Mouse (Mus musculus): ENCODE data around the gene D430041D05Rik. TPM values are rescaled to one million over a fixed set of nuclear protein-coding genes. Genes with fewer than 3 reads are reported as not detected.

The D430041D05Rik gene
- polyA plus RNA-seq, 1 experiment from 2014 or later = 2.5 TPM

GRCm38 (mm10) chr2:104377990-104378389, 32.8 kb downstream of the D430041D05Rik start:
- Histone ChIP-seq H3K27me3 (ENCODE audit: control insufficient read depth, insufficient read depth, low read length) (no peaks in the 10 kb centered on the region), H3K9me3 (ENCODE audit: control insufficient read depth, low read length) (no peaks in the 10 kb centered on the region), H3K4me2 (ENCODE audit: low read depth, low read length, severe bottlenecking) (no peak overlapping the region), H3K27ac (ENCODE audit: low read depth, low read length) (no peak overlapping the region), H3K36me3 (ENCODE audit: control insufficient read depth, insufficient read depth, low read length) (no peaks in the 10 kb centered on the region), H3K9ac (ENCODE audit: low read length) (no peak overlapping the region), H3K4me3 (ENCODE audit: low read depth, low read length) (no peak overlapping the region), H3K4me1 (replicated peaks; ENCODE audit: control insufficient read depth, insufficient read depth, low read length) (peaks cover 1% of the 10 kb centered on the region; the same call in 1 of the 2 replicates)
- WGBS = 64% methylated on average over 2 of the region's 2 CpGs
- no peak for DNase-seq (ENCODE audit: low spot score)
- ATAC-seq (replicated peaks; ENCODE audit: low FRiP score) = 0 out of 2 replicates have a peak, but pooled peaks have one; percentile 49

- Histone ChIP-seq H3K27ac (ENCODE audit: low read depth, low read length) (no peak overlapping the region), H3K9me3 (ENCODE audit: control insufficient read depth, low read length) (no peaks in the 10 kb centered on the region), H3K4me1 (replicated peaks; ENCODE audit: control insufficient read depth, insufficient read depth, low read length) (peaks cover 7% of the 10 kb centered on the region), H3K36me3 (ENCODE audit: control insufficient read depth, insufficient read depth, low read length) (no peaks in the 10 kb centered on the region), H3K9ac (ENCODE audit: low read length) (no peak overlapping the region), H3K27me3 (ENCODE audit: control insufficient read depth, insufficient read depth, low read length) (no peaks in the 10 kb centered on the region), H3K4me2 (ENCODE audit: low read depth, low read length, severe bottlenecking) (no peak overlapping the region), H3K4me3 (ENCODE audit: low read depth, low read length) (no peak overlapping the region)
- ATAC-seq (replicated peaks; ENCODE audit: low FRiP score) (no peak), DNase-seq (ENCODE audit: low spot score) (no peak)
- 59% methylated on average over 4 of the region's 4 CpGs for WGBS
Observed at GRCm38 (mm10) chr2:104372156-104372555, 38.7 kb downstream of the D430041D05Rik start.

- H3K4me3 ChIP-seq (ENCODE audit: low read depth, low read length) = no peak overlapping the region
- WGBS = 65% methylated on average over 6 of the region's 6 CpGs
- no peak for ATAC-seq (replicated peaks; ENCODE audit: low FRiP score)
- H3K4me2 ChIP-seq (ENCODE audit: low read depth, low read length, severe bottlenecking) = no peak overlapping the region
- no peak overlapping the region for H3K9ac ChIP-seq (ENCODE audit: low read length)
- H3K27ac ChIP-seq (ENCODE audit: low read depth, low read length) = no peak overlapping the region
- no peaks in the 10 kb centered on the region for H3K36me3 ChIP-seq (ENCODE audit: control insufficient read depth, insufficient read depth, low read length)
- DNase-seq (ENCODE audit: low spot score) = no peak
- H3K9me3 ChIP-seq (ENCODE audit: control insufficient read depth, low read length) = no peaks in the 10 kb centered on the region
- H3K4me1 ChIP-seq (replicated peaks; ENCODE audit: control insufficient read depth, insufficient read depth, low read length) = peaks cover 7% of the 10 kb centered on the region
- H3K27me3 ChIP-seq (ENCODE audit: control insufficient read depth, insufficient read depth, low read length) = no peaks in the 10 kb centered on the region
Observed at GRCm38 (mm10) chr2:104371606-104372130, 39.1 kb downstream of the D430041D05Rik start.

- Histone ChIP-seq H3K9ac (ENCODE audit: low read length) (no peak overlapping the region), H3K4me1 (replicated peaks; ENCODE audit: control insufficient read depth, insufficient read depth, low read length) (peaks cover 7% of the 10 kb centered on the region), H3K9me3 (ENCODE audit: control insufficient read depth, low read length) (no peaks in the 10 kb centered on the region), H3K27ac (ENCODE audit: low read depth, low read length) (no peak overlapping the region), H3K36me3 (ENCODE audit: control insufficient read depth, insufficient read depth, low read length) (no peaks in the 10 kb centered on the region), H3K4me2 (ENCODE audit: low read depth, low read length, severe bottlenecking) (no peak overlapping the region), H3K4me3 (ENCODE audit: low read depth, low read length) (no peak overlapping the region), H3K27me3 (ENCODE audit: control insufficient read depth, insufficient read depth, low read length) (no peaks in the 10 kb centered on the region)
- no peak for DNase-seq (ENCODE audit: low spot score)
- 19% methylated on average over 6 of the region's 6 CpGs for WGBS
- peak; percentile 80 for ATAC-seq (replicated peaks; ENCODE audit: low FRiP score)
Observed at GRCm38 (mm10) chr2:104367836-104368298, 42.9 kb downstream of the D430041D05Rik start.

DNA sequence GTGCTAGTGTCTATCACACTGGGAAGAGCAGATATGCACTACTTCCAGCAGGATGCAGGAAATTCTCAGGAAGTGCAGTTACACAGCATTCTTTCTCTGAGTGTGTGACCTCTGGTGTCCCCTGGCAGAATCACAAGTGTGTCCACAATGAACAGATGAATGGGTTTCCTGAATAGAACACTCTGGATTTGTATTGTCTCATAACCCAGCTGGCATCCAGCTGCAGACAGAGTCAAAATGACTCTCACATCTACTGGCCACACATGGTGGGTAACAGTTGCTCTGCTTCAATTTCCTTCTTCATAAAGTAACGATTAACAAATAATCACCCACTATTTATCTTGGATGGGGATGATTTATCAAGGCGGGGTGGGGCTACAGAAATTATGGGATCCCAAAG, 43.5 kb downstream of the D430041D05Rik start:
- no peak for ATAC-seq (replicated peaks; ENCODE audit: low FRiP score)
- no peaks in the 10 kb centered on the region for H3K9me3 ChIP-seq (ENCODE audit: control insufficient read depth, low read length)
- no peak overlapping the region for H3K4me3 ChIP-seq (ENCODE audit: low read depth, low read length)
- peaks cover 7% of the 10 kb centered on the region for H3K4me1 ChIP-seq (replicated peaks; ENCODE audit: control insufficient read depth, insufficient read depth, low read length)
- no peaks in the 10 kb centered on the region for H3K27me3 ChIP-seq (ENCODE audit: control insufficient read depth, insufficient read depth, low read length)
- H3K4me2 ChIP-seq (ENCODE audit: low read depth, low read length, severe bottlenecking) = no peak overlapping the region
- DNase-seq (ENCODE audit: low spot score) = no peak
- H3K27ac ChIP-seq (ENCODE audit: low read depth, low read length) = no peak overlapping the region
- no peaks in the 10 kb centered on the region for H3K36me3 ChIP-seq (ENCODE audit: control insufficient read depth, insufficient read depth, low read length)
- 84% methylated on average over 2 of the region's 2 CpGs for WGBS
- H3K9ac ChIP-seq (ENCODE audit: low read length) = no peak overlapping the region

DNA sequence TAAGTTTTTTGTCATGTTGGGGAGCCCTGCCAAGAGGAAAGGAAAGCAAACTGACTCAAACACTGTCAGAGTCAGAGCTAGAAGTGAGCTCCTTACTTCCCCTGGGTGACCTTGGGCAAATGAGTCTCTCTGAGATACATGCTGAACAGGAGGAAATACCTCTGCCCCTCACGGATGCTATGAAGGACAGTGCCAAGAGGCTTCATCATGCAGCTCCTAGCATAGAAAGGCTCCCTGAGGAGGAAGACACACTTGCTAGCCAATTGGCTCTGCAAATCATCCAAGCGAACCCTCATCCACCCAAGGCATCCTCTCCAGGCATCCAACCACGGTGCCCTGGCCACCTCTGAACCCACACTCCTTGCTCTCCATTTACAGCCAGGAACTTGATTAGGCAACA, 51.5 kb downstream of the D430041D05Rik start:
- H3K27me3 ChIP-seq (ENCODE audit: control insufficient read depth, insufficient read depth, low read length) = no peaks in the 10 kb centered on the region
- H3K27ac ChIP-seq (ENCODE audit: low read depth, low read length) = no peak overlapping the region
- no peak overlapping the region for H3K4me2 ChIP-seq (ENCODE audit: low read depth, low read length, severe bottlenecking)
- no peaks in the 10 kb centered on the region for H3K36me3 ChIP-seq (ENCODE audit: control insufficient read depth, insufficient read depth, low read length)
- H3K9ac ChIP-seq (ENCODE audit: low read length) = no peak overlapping the region
- DNase-seq (ENCODE audit: low spot score) = no peak
- ATAC-seq (replicated peaks; ENCODE audit: low FRiP score) = no peak
- H3K4me1 ChIP-seq (replicated peaks; ENCODE audit: control insufficient read depth, insufficient read depth, low read length) = no peaks in the 10 kb centered on the region
- 84% methylated on average over 3 of the region's 3 CpGs for WGBS
- no peaks in the 10 kb centered on the region for H3K9me3 ChIP-seq (ENCODE audit: control insufficient read depth, low read length)
- no peak overlapping the region for H3K4me3 ChIP-seq (ENCODE audit: low read depth, low read length)

- no peak overlapping the region for H3K4me2 ChIP-seq (ENCODE audit: low read depth, low read length, severe bottlenecking)
- ATAC-seq (replicated peaks; ENCODE audit: low FRiP score) (no peak), DNase-seq (ENCODE audit: low spot score) (no peak)
- H3K36me3 ChIP-seq (ENCODE audit: control insufficient read depth, insufficient read depth, low read length) = no peaks in the 10 kb centered on the region
- no peaks in the 10 kb centered on the region for H3K9me3 ChIP-seq (ENCODE audit: control insufficient read depth, low read length)
- H3K4me1 ChIP-seq (replicated peaks; ENCODE audit: control insufficient read depth, insufficient read depth, low read length) = no peaks in the 10 kb centered on the region
- no peak overlapping the region for H3K27ac ChIP-seq (ENCODE audit: low read depth, low read length)
- WGBS = 100% methylated on average over 1 of the region's 1 CpGs
- H3K4me3 ChIP-seq (ENCODE audit: low read depth, low read length) = no peak overlapping the region
- H3K9ac ChIP-seq (ENCODE audit: low read length) = no peak overlapping the region
- H3K27me3 ChIP-seq (ENCODE audit: control insufficient read depth, insufficient read depth, low read length) = no peaks in the 10 kb centered on the region
Observed at GRCm38 (mm10) chr2:104358881-104359280, 51.9 kb downstream of the D430041D05Rik start.

- Histone ChIP-seq H3K4me2 (ENCODE audit: low read depth, low read length, severe bottlenecking) (no peak overlapping the region), H3K9ac (ENCODE audit: low read length) (no peak overlapping the region), H3K4me1 (replicated peaks; ENCODE audit: control insufficient read depth, insufficient read depth, low read length) (no peaks in the 10 kb centered on the region), H3K9me3 (ENCODE audit: control insufficient read depth, low read length) (no peaks in the 10 kb centered on the region), H3K4me3 (ENCODE audit: low read depth, low read length) (no peak overlapping the region), H3K27ac (ENCODE audit: low read depth, low read length) (no peak overlapping the region), H3K27me3 (ENCODE audit: control insufficient read depth, insufficient read depth, low read length) (no peaks in the 10 kb centered on the region), H3K36me3 (ENCODE audit: control insufficient read depth, insufficient read depth, low read length) (no peaks in the 10 kb centered on the region)
- ATAC-seq (replicated peaks; ENCODE audit: low FRiP score) (no peak), DNase-seq (ENCODE audit: low spot score) (no peak)
- 84% methylated on average over 4 of the region's 4 CpGs for WGBS
Observed at GRCm38 (mm10) chr2:104356531-104356930, 54.3 kb downstream of the D430041D05Rik start.

DNA sequence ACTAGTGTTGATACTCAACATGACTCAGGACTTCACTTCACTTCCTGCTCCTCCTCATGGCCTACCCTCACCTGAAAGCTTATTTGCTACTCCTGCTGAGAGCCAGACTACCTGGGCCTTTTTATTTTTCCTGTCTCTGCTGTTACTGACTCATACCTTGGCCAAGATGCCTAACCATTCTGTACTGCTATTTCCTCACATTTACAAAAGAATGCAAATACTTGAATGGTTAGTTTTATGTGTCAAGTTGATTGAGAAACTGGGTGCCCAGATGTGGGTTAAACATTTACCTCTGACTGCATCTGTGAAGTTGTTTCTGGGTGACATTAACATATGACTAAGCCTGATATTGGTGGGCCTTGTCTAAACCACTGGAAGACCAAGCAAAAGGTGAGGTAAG, 56.7 kb downstream of the D430041D05Rik start:
- no peaks in the 10 kb centered on the region for H3K9me3 ChIP-seq (ENCODE audit: control insufficient read depth, low read length)
- no peaks in the 10 kb centered on the region for H3K27me3 ChIP-seq (ENCODE audit: control insufficient read depth, insufficient read depth, low read length)
- no peak for DNase-seq (ENCODE audit: low spot score)
- no peak overlapping the region for H3K4me2 ChIP-seq (ENCODE audit: low read depth, low read length, severe bottlenecking)
- ATAC-seq (replicated peaks; ENCODE audit: low FRiP score) = no peak
- H3K4me1 ChIP-seq (replicated peaks; ENCODE audit: control insufficient read depth, insufficient read depth, low read length) = no peaks in the 10 kb centered on the region
- H3K4me3 ChIP-seq (ENCODE audit: low read depth, low read length) = no peak overlapping the region
- no peak overlapping the region for H3K9ac ChIP-seq (ENCODE audit: low read length)
- no peak overlapping the region for H3K27ac ChIP-seq (ENCODE audit: low read depth, low read length)
- no peaks in the 10 kb centered on the region for H3K36me3 ChIP-seq (ENCODE audit: control insufficient read depth, insufficient read depth, low read length)
